Mouse (Mus musculus) olfactory bulb, adult 2 months (tissue): ENCODE measurements at regions not wholly inside any gene's neighbourhood (a gene's known extent, or its start where the extent isn't known, plus 50 kb on each side); places are given as distances from the start of the nearest gene placed in this dataset.

Experiments used
- H3K27ac ChIP-seq: fragments of 200-500 bp; 2 replicates; pipeline ENCODE4 v1.5.1; 2012; ENCODE audit warnings: low read depth, low read length; ENCODE audit not compliant: insufficient read depth
- H3K4me1 ChIP-seq: fragments of 200-500 bp; 2 replicates; pipeline ENCODE4 v1.6.1; 2012; ENCODE audit warnings: low read length; ENCODE audit not compliant: control insufficient read depth, insufficient read depth
- H3K4me3 ChIP-seq: fragments of 200-500 bp; 2 replicates; pipeline ENCODE4 v1.5.1; 2012; ENCODE audit warnings: mild to moderate bottlenecking, low read depth, low read length, moderate library complexity; ENCODE audit not compliant: insufficient read depth
- CTCF ChIP-seq: fragments of 200-500 bp; IDR thresholded peaks from 2 replicates; pipeline ENCODE4 v1.5.1; 2012; ENCODE audit warnings: low read depth, mild to moderate bottlenecking, low read length, moderate library complexity; ENCODE audit not compliant: insufficient read depth
- POLR2A ChIP-seq: fragments of 200-500 bp; IDR thresholded peaks from 2 replicates; pipeline ENCODE4 v1.6.1; 2012; ENCODE audit warnings: mild to moderate bottlenecking, low read depth, low read length, moderate library complexity; ENCODE audit not compliant: insufficient read depth
- WGBS: fragments of 180-500 bp; shearing (Covaris S2); methylation state at CpG from one replicate; pipeline ENCODE4 v1.1.7; 2018; 5-methylcytosine and 5-hydroxymethylcytosine counted together

- Histone ChIP-seq H3K4me3 (no peak overlapping the region), H3K27ac (no peak overlapping the region), H3K4me1 (0 out of 2 replicates have a peak, but pooled peaks cover 2% of the 10 kb centered on the region)
- 60% methylated on average over 6 of the region's 6 CpGs for WGBS
- TF ChIP-seq CTCF = no peak
Observed at GRCm38 (mm10) chr13:97455961-97456360, 215.1 kb downstream of the Enc1 start.

DNA sequence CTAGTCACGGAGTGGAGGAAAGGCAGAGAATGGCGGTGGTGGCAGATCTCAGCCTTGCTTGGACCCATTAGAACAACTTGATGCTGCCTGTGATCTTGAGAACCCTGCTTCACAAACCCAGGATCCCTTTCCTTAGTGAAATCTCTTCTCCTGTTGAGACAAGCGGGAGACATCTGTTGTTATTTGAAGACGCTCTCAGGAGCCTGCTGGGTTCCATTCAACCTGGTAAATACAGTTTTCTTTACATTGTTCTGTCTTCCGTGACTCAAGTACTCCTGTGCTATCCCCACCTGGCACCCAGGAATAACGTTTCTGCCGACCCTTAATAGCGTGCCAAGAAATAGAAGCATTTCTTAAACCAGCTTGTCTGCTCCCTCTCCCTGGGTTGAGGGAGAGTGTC is 213.8 kb downstream of the Enc1 start:
- H3K27ac ChIP-seq = no peak overlapping the region
- no peak overlapping the region for H3K4me3 ChIP-seq
- TF ChIP-seq POLR2A (no peak), CTCF (no peak)
- 89% methylated on average over 8 of the region's 8 CpGs for WGBS
- 0 out of 2 replicates have a peak, but pooled peaks cover 2% of the 10 kb centered on the region for H3K4me1 ChIP-seq

GRCm38 (mm10) chr13:97453469-97453868 is 212.6 kb downstream of the Enc1 start:
- no peak overlapping the region for H3K4me3 ChIP-seq
- 0 out of 2 replicates have a peak, but pooled peaks cover 2% of the 10 kb centered on the region for H3K4me1 ChIP-seq
- no peak overlapping the region for H3K27ac ChIP-seq
- TF ChIP-seq POLR2A (no peak), CTCF (no peak)
- WGBS = 90% methylated on average over 6 of the region's 6 CpGs

DNA sequence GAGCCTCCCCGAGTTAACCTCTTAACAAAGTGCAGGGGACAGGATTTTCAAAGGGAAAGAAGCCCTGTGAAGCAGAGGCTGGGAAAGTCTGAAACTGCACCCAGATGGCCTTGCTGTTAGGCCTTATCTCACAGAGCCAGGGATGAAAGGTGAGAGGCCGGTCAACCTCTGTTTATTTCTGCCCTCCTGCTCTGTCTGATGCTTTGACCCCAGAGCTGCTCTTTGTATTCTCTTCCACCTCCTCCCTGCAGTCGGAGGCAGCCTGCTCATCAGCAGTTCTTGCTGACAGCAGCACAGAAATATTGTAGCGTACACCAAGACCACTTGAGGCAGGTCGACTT is 212.2 kb downstream of the Enc1 start:
- Histone ChIP-seq H3K4me3 (no peak overlapping the region), H3K4me1 (0 out of 2 replicates have a peak, but pooled peaks cover 2% of the 10 kb centered on the region), H3K27ac (no peak overlapping the region)
- 79% methylated on average over 5 of the region's 5 CpGs for WGBS
- TF ChIP-seq POLR2A = no peak
- no peak for TF ChIP-seq CTCF

- 86% methylated on average over 11 of the region's 11 CpGs for WGBS
- Histone ChIP-seq H3K4me1 (0 out of 2 replicates have a peak, but pooled peaks cover 2% of the 10 kb centered on the region), H3K27ac (no peak overlapping the region), H3K4me3 (no peak overlapping the region)
- no peak for TF ChIP-seq CTCF
- TF ChIP-seq POLR2A = no peak
Observed at GRCm38 (mm10) chr13:97452386-97453089, 211.6 kb downstream of the Enc1 start.

GRCm38 (mm10) chr13:97451276-97451675 is 210.4 kb downstream of the Enc1 start:
- no peak for TF ChIP-seq CTCF
- no peak for TF ChIP-seq POLR2A
- Histone ChIP-seq H3K27ac (no peak overlapping the region), H3K4me3 (no peak overlapping the region), H3K4me1 (0 out of 2 replicates have a peak, but pooled peaks cover 2% of the 10 kb centered on the region)
- WGBS = 87% methylated on average over 10 of the region's 10 CpGs

DNA sequence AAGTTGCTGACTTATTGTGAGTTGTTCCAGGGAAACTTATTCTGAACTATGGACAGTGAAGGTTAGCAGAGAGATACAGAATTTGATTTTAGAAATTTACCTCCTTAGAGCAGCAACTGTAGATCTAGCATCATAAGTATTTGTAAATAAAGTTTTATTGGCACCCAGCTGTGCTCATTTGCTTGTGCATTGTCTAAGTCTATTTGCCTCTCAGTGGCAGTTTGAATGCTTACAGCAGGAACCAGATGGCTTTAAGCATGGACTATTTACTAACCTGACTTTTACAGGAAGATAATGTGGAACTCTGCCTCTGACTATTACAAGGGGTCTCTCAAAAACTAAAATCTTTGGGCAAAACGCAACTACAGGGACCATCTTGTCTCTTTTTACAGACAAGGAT is 207.2 kb downstream of the Enc1 start:
- no peak overlapping the region for H3K4me3 ChIP-seq
- H3K4me1 ChIP-seq = no peaks in the 10 kb centered on the region
- H3K27ac ChIP-seq = no peak overlapping the region
- 86% methylated on average over 1 of the region's 1 CpGs for WGBS
- TF ChIP-seq POLR2A (no peak), CTCF (no peak)

DNA sequence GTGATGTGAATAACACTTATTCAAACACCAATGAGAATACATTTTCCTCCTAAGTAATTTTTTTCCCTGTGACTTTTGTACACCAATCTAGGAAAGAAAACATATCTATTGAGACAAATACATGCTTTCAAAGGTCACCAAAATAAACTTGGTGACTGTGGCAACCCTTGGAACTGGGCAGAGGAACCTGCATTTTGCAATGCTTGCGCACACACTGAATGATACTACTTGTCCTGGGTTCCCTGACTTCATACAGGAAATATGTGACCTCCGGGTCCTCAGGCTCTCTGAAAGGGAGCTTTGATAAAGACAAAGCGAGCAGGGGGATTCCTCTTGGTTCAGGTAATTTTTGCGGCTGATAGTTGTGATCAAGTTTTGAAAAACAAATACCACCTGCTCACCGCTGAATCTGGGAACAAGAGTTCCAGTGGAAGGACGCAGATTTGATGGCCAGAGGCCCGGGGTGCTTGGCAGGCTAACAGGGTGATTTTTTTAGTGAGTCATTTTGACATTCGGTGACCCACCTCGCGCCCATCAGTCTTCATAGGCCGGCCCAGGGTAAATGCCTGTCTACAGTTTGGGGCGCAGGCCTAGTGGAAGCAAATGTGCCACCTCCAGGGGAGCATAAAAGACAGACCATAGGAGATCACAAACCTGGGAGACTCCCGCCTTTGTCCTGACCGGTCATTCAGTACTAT is 203.0 kb downstream of the Enc1 start:
- Histone ChIP-seq H3K4me3 (no peak overlapping the region), H3K27ac (no peak overlapping the region), H3K4me1 (peaks cover 14% of the 10 kb centered on the region)
- TF ChIP-seq CTCF (no peak), POLR2A (no peak)
- 85% methylated on average over 14 of the region's 14 CpGs for WGBS

DNA sequence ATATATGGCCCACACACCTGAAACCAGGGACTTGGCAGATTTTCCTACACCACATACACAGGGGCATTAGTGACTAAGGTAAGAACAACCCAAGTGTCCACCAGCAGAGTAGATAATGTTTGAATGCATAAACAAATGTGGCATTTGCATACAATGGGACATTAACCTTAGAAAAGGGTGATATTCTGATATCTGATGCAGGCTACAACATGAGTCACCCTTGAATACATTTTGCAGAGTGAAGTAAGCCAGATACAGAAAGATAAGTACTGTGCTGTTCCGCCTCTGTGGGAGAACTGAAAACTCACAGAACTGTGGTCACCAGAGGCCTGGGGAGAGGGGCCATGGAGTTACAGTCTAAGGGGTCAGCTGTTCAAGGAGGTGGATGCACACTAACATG is 201.9 kb downstream of the Enc1 start:
- Histone ChIP-seq H3K4me1 (peaks cover 14% of the 10 kb centered on the region), H3K4me3 (no peak overlapping the region), H3K27ac (no peak overlapping the region)
- TF ChIP-seq CTCF (no peak), POLR2A (no peak)
- 100% methylated on average over 1 of the region's 1 CpGs for WGBS

- H3K4me1 ChIP-seq = peaks cover 14% of the 10 kb centered on the region
- TF ChIP-seq POLR2A (no peak), CTCF (no peak)
- H3K4me3 ChIP-seq = no peak overlapping the region
- WGBS = 38% methylated on average over 10 of the region's 10 CpGs
- H3K27ac ChIP-seq = no peak overlapping the region
Observed at GRCm38 (mm10) chr13:97442283-97442682, 201.4 kb downstream of the Enc1 start.
